Mouse (Mus musculus) megakaryocyte, embryonic 14.5 days (primary cell): Measurements from ENCODE around the gene Hapln4. TPM values are rescaled to one million over a fixed set of nuclear protein-coding genes. Genes with fewer than 3 reads are reported as not detected.
"Not testable (repeated sequence)": the region's sequence is repeated elsewhere in the genome, so short reads cannot be mapped to it uniquely, and the experiment has no call there.

Experiments used
- H3K27me3 ChIP-seq: replicated peaks from 2 replicates; pipeline ENCODE3; 2012; ENCODE audit warnings: inconsistent platforms
- H3K36me3 ChIP-seq: replicated peaks from 2 replicates; pipeline ENCODE3; 2012; ENCODE audit warnings: low read length, inconsistent platforms, mixed read lengths
- H3K4me1 ChIP-seq: 2 replicates; pipeline ENCODE4 v1.6.1; 2012; ENCODE audit warnings: inconsistent platforms
- H3K4me3 ChIP-seq: replicated peaks from 2 replicates; pipeline ENCODE3; 2012; ENCODE audit warnings: moderate library complexity, mild to moderate bottlenecking, inconsistent platforms
- H3K9me3 ChIP-seq: 2 replicates; pipeline ENCODE4 v1.6.1; 2012; ENCODE audit warnings: inconsistent platforms
- FLI1 ChIP-seq: IDR thresholded peaks from 2 replicates; pipeline ENCODE4 v1.6.1; 2012; ENCODE audit warnings: low read length, inconsistent platforms, mixed read lengths
- GATA1 ChIP-seq: IDR thresholded peaks from 3 replicates; pipeline ENCODE4 v1.6.1; 2012; ENCODE audit warnings: mixed read lengths, low read length, inconsistent platforms, borderline replicate concordance
- polyA plus RNA-seq: library from polyadenylated mRNA; stranded (reverse); fragments of >175 nt; gene quantifications from 2 replicates; pipeline ENCODE4 v1.2.3, GENCODE M21; 2012; ENCODE audit warnings: low replicate concordance; ENCODE audit not compliant: insufficient read depth

The Hapln4 gene
- not detected in 2 replicates for polyA plus RNA-seq

GRCm38 (mm10) chr8:70083285-70083684, at the start of gene Hapln4:
Hapln4 (plus strand) TSS chr8:70083457.
- Histone ChIP-seq H3K4me1 (peaks cover 37% of the 10 kb centered on the region), H3K4me3 (peak within 1 kb of the TSS; percentile 89), H3K36me3 (no peaks in the 10 kb centered on the region), H3K27me3 (peaks cover 92% of the 10 kb centered on the region), H3K9me3 (peaks cover 18% of the 10 kb centered on the region)
- no peak for TF ChIP-seq GATA1
- no peak for TF ChIP-seq FLI1

GRCm38 (mm10) chr8:70037994-70038393, 45.3 kb upstream of the Hapln4 start:
- Histone ChIP-seq H3K27me3 (no peaks in the 10 kb centered on the region), H3K4me3 (peak overlapping the region; percentile 11), H3K36me3 (peaks cover 52% of the 10 kb centered on the region), H3K4me1 (peaks cover 66% of the 10 kb centered on the region), H3K9me3 (no peaks in the 10 kb centered on the region)
- no peak for TF ChIP-seq GATA1
- TF ChIP-seq FLI1: no peak

GRCm38 (mm10) chr8:70041885-70042546, 41.2 kb upstream of the Hapln4 start:
- TF ChIP-seq GATA1: no peak
- no peak for TF ChIP-seq FLI1
- H3K9me3 ChIP-seq: no peaks in the 10 kb centered on the region
- H3K4me1 ChIP-seq: peaks cover 80% of the 10 kb centered on the region
- peak overlapping the region; percentile 100 for H3K4me3 ChIP-seq
- H3K27me3 ChIP-seq: no peaks in the 10 kb centered on the region
- H3K36me3 ChIP-seq: peaks cover 27% of the 10 kb centered on the region

- H3K4me3 ChIP-seq: peak within 1 kb of the TSS; percentile 100
- TF ChIP-seq FLI1 (no peak), GATA1 (no peak)
- H3K27me3 ChIP-seq: no peaks in the 10 kb centered on the region
- peaks cover 74% of the 10 kb centered on the region for H3K4me1 ChIP-seq
- no peaks in the 10 kb centered on the region for H3K9me3 ChIP-seq
- H3K36me3 ChIP-seq: peaks cover 22% of the 10 kb centered on the region
These were observed 40.4 kb upstream of the Hapln4 start, which contains the start of the genes Mau2 and Sugp1 for GRCm38 (mm10) chr8:70042583-70043455. Mau2 (minus strand) TSS chr8:70042734. Sugp1 (plus strand) TSS chr8:70042813.

- Histone ChIP-seq H3K36me3 (peaks cover 26% of the 10 kb centered on the region), H3K27me3 (no peaks in the 10 kb centered on the region), H3K9me3 (no peaks in the 10 kb centered on the region), H3K4me3 (peak overlapping the region; percentile 100), H3K4me1 (peaks cover 65% of the 10 kb centered on the region)
- TF ChIP-seq FLI1 (no peak), GATA1 (no peak)
These were observed 39.3 kb upstream of the Hapln4 start for GRCm38 (mm10) chr8:70043996-70044395.

GRCm38 (mm10) chr8:70049662-70050061, 33.6 kb upstream of the Hapln4 start:
- no peak for TF ChIP-seq GATA1
- no peak for TF ChIP-seq FLI1
- Histone ChIP-seq H3K27me3 (no peaks in the 10 kb centered on the region), H3K9me3 (no peaks in the 10 kb centered on the region), H3K4me1 (peaks cover 33% of the 10 kb centered on the region), H3K4me3 (no peak overlapping the region), H3K36me3 (peaks cover 64% of the 10 kb centered on the region)

GRCm38 (mm10) chr8:70050434-70050833, 32.8 kb upstream of the Hapln4 start:
- not testable (repeated sequence) for H3K4me3 ChIP-seq, H3K9me3 ChIP-seq, H3K27me3 ChIP-seq
- Histone ChIP-seq H3K36me3 (peaks cover 71% of the 10 kb centered on the region), H3K4me1 (peaks cover 30% of the 10 kb centered on the region)

- H3K4me3 ChIP-seq: no peak overlapping the region
- H3K4me1 ChIP-seq: peaks cover 3% of the 10 kb centered on the region
- TF ChIP-seq GATA1: no peak
- no peaks in the 10 kb centered on the region for H3K9me3 ChIP-seq
- H3K27me3 ChIP-seq: no peaks in the 10 kb centered on the region
- H3K36me3 ChIP-seq: peaks cover 92% of the 10 kb centered on the region
These were observed 25.5 kb upstream of the Hapln4 start for GRCm38 (mm10) chr8:70057721-70058120.

- Histone ChIP-seq H3K9me3 (no peaks in the 10 kb centered on the region), H3K4me1 (peaks cover 25% of the 10 kb centered on the region), H3K27me3 (peaks cover 28% of the 10 kb centered on the region), H3K4me3 (no peak overlapping the region), H3K36me3 (peaks cover 54% of the 10 kb centered on the region)
- no peak for TF ChIP-seq FLI1
- no peak for TF ChIP-seq GATA1
These were observed 11.3 kb upstream of the Hapln4 start for GRCm38 (mm10) chr8:70071836-70072440.
